Mouse (Mus musculus): ENCODE measurements around the gene Gk2. TPM values are rescaled to one million over a fixed set of nuclear protein-coding genes. Genes with fewer than 3 reads are reported as not detected.

Gk2 gene
- polyA plus RNA-seq, 1 experiment from 2014 or later: not detected

- Histone ChIP-seq H3K9ac (no peak overlapping the region), H3K4me3 (no peak overlapping the region), H3K27ac (no peak overlapping the region), H3K36me3 (replicated peaks) (no peaks in the 10 kb centered on the region), H3K4me1 (no peaks in the 10 kb centered on the region), H3K27me3 (replicated peaks) (no peaks in the 10 kb centered on the region), H3K9me3 (no peaks in the 10 kb centered on the region), H3K4me2 (no peak overlapping the region)
- 89% methylated on average over 9 of the region's 9 CpGs for WGBS
- no peak for ATAC-seq (replicated peaks)
These were observed 26.8 kb downstream of the Gk2 start for GRCm38 (mm10) chr5:97429976-97430375.

GRCm38 (mm10) chr5:97421669-97422068 is 35.2 kb downstream of the Gk2 start:
- H3K27me3 ChIP-seq (replicated peaks): no peaks in the 10 kb centered on the region
- no peak overlapping the region for H3K4me2 ChIP-seq
- H3K9ac ChIP-seq: no peak overlapping the region
- 97% methylated on average over 2 of the region's 2 CpGs for WGBS
- no peak overlapping the region for H3K27ac ChIP-seq
- no peaks in the 10 kb centered on the region for H3K9me3 ChIP-seq
- no peak for ATAC-seq (replicated peaks)
- H3K4me3 ChIP-seq: no peak overlapping the region
- no peaks in the 10 kb centered on the region for H3K36me3 ChIP-seq (replicated peaks)
- no peaks in the 10 kb centered on the region for H3K4me1 ChIP-seq

GRCm38 (mm10) chr5:97417185-97417584 is 39.6 kb downstream of the Gk2 start:
- H3K9ac ChIP-seq: no peak overlapping the region
- no peak overlapping the region for H3K4me3 ChIP-seq
- H3K27ac ChIP-seq: no peak overlapping the region
- no peaks in the 10 kb centered on the region for H3K4me1 ChIP-seq
- H3K9me3 ChIP-seq: no peaks in the 10 kb centered on the region
- WGBS: 84% methylated on average over 2 of the region's 2 CpGs
- ATAC-seq (replicated peaks): no peak
- no peaks in the 10 kb centered on the region for H3K27me3 ChIP-seq (replicated peaks)
- no peaks in the 10 kb centered on the region for H3K36me3 ChIP-seq (replicated peaks)
- no peak overlapping the region for H3K4me2 ChIP-seq

- Histone ChIP-seq H3K9ac (no peak overlapping the region), H3K9me3 (no peaks in the 10 kb centered on the region), H3K36me3 (replicated peaks) (no peaks in the 10 kb centered on the region), H3K27me3 (replicated peaks) (no peaks in the 10 kb centered on the region), H3K4me2 (no peak overlapping the region), H3K4me3 (no peak overlapping the region), H3K27ac (no peak overlapping the region), H3K4me1 (no peaks in the 10 kb centered on the region)
- 47% methylated on average over 6 of the region's 6 CpGs for WGBS
- peak; percentile 87 for ATAC-seq (replicated peaks)
These were observed 41.0 kb downstream of the Gk2 start for GRCm38 (mm10) chr5:97415837-97416236.

- Histone ChIP-seq H3K27ac (no peak overlapping the region), H3K36me3 (replicated peaks) (no peaks in the 10 kb centered on the region), H3K9ac (no peak overlapping the region), H3K4me1 (no peaks in the 10 kb centered on the region; the same call in 1 of the 2 replicates), H3K4me2 (no peak overlapping the region), H3K9me3 (no peaks in the 10 kb centered on the region), H3K4me3 (no peak overlapping the region), H3K27me3 (replicated peaks) (no peaks in the 10 kb centered on the region)
- ATAC-seq (replicated peaks): no peak
- WGBS: 66% methylated on average over 3 of the region's 3 CpGs
These were observed 43.1 kb downstream of the Gk2 start for GRCm38 (mm10) chr5:97413716-97414115.

- H3K4me1 ChIP-seq: no peaks in the 10 kb centered on the region; the same call in 1 of the 2 replicates
- H3K36me3 ChIP-seq (replicated peaks): no peaks in the 10 kb centered on the region
- H3K4me2 ChIP-seq: no peak overlapping the region
- WGBS: 39% methylated on average over 6 of the region's 6 CpGs
- no peak overlapping the region for H3K27ac ChIP-seq
- H3K9ac ChIP-seq: no peak overlapping the region
- H3K27me3 ChIP-seq (replicated peaks): no peaks in the 10 kb centered on the region
- no peak for ATAC-seq (replicated peaks)
- no peak overlapping the region for H3K4me3 ChIP-seq
- no peaks in the 10 kb centered on the region for H3K9me3 ChIP-seq
These were observed 46.6 kb downstream of the Gk2 start for GRCm38 (mm10) chr5:97410190-97410589.

- H3K9ac ChIP-seq: no peak overlapping the region
- no peak overlapping the region for H3K27ac ChIP-seq
- H3K4me1 ChIP-seq: no peaks in the 10 kb centered on the region; the same call in 1 of the 2 replicates
- ATAC-seq (replicated peaks): 0 out of 2 replicates have a peak, but pooled peaks have one; percentile 39
- no peak overlapping the region for H3K4me2 ChIP-seq
- no peak overlapping the region for H3K4me3 ChIP-seq
- no peaks in the 10 kb centered on the region for H3K36me3 ChIP-seq (replicated peaks)
- WGBS: 33% methylated on average over 4 of the region's 4 CpGs
- H3K9me3 ChIP-seq: no peaks in the 10 kb centered on the region
- no peaks in the 10 kb centered on the region for H3K27me3 ChIP-seq (replicated peaks)
These were observed 47.6 kb downstream of the Gk2 start for GRCm38 (mm10) chr5:97409234-97409704.

Other genes starting within 250 kb of the Gk2 start
- not detected in 2 replicates for gene Naa11, start 64.6 kb downstream of the Gk2 start, polyA plus RNA-seq (2015; fragmentation: Nextera tagmentation; extraction: Ambion mirVana)

Data from midbrain, embryonic 15.5 days (tissue).